ENCODE assay signal across 29 mouse cellular contexts in genomic region chr12:72357667-72358420, GRCm38 (mm10). TPM values are rescaled to one million over a fixed set of nuclear protein-coding genes. Genes with fewer than 3 reads are reported as not detected.
DNase-seq lines count a peak whose midpoint lies in the region; ATAC-seq and TF ChIP-seq lines count a peak whose summit lies in the region.
"Had no signal": no experiment of that assay in that cellular context is flagged by ENCODE, and none has a peak within 500 bp of the region (broad histone marks: within the 10 kb centered on the region; RNA-seq: fewer than 3 reads in every experiment).

No protein-coding gene starts in this region.

- TF ChIP-seq CTCF in midbrain, postnatal 0 days (IDR thresholded peaks at IDR 0.05) = no peak

- H3K4me1 ChIP-seq in hindbrain, embryonic 10.5 days (replicated peaks) = peaks cover 20% of the 10 kb centered on the region
- H3K4me1 ChIP-seq in hindbrain, embryonic 12.5 days = peaks cover 17% of the 10 kb centered on the region; the same call in 1 of the 2 replicates
- peaks cover 18% of the 10 kb centered on the region; the same call in 1 of the 2 replicates for H3K4me1 ChIP-seq in hindbrain, embryonic 14.5 days (replicated peaks; ENCODE audit: control insufficient read depth, insufficient read depth, low read length)
- no peaks in the 10 kb centered on the region for H3K4me1 ChIP-seq in midbrain, postnatal 0 days (ENCODE audit: insufficient read depth, low read length)
- H3K4me1 ChIP-seq: limb, embryonic 15.5 days had no signal

- no peaks in the 10 kb centered on the region for H3K9me3 ChIP-seq in hindbrain, embryonic 10.5 days
- H3K9me3 ChIP-seq in hindbrain, embryonic 12.5 days (replicated peaks) = no peaks in the 10 kb centered on the region
- no peaks in the 10 kb centered on the region for H3K9me3 ChIP-seq in hindbrain, embryonic 14.5 days (ENCODE audit: control insufficient read depth, low read length)
- no peaks in the 10 kb centered on the region for H3K9me3 ChIP-seq in midbrain, postnatal 0 days (ENCODE audit: low read length)
- H3K9me3 ChIP-seq: heart, embryonic 13.5 days; limb, embryonic 15.5 days; lung, embryonic 15.5 days; neural tube, embryonic 13.5 days had no signal

- peak overlapping the region; percentile 45; the same call in 1 of the 2 replicates for H3K27ac ChIP-seq in hindbrain, embryonic 10.5 days
- no peak overlapping the region for H3K27ac ChIP-seq in hindbrain, embryonic 12.5 days
- peak overlapping the region; percentile 52; the same call in 1 of the 2 replicates for H3K27ac ChIP-seq in hindbrain, embryonic 14.5 days
- H3K27ac ChIP-seq in midbrain, postnatal 0 days (ENCODE audit: low read depth, low read length) = no peak overlapping the region; the same call in 1 of the 2 replicates
- H3K27ac ChIP-seq: heart, embryonic 13.5 days; limb, embryonic 15.5 days; liver, embryonic 14.5 days; lung, embryonic 15.5 days; neural tube, embryonic 13.5 days had no signal

- H3K4me3 ChIP-seq in hindbrain, embryonic 10.5 days = no peak overlapping the region
- no peak overlapping the region for H3K4me3 ChIP-seq in hindbrain, embryonic 12.5 days
- H3K4me3 ChIP-seq in hindbrain, embryonic 14.5 days (replicated peaks; ENCODE audit: low read length) = no peak overlapping the region
- no peak overlapping the region for H3K4me3 ChIP-seq in midbrain, postnatal 0 days (ENCODE audit: low read depth, low read length)
- H3K4me3 ChIP-seq: heart, embryonic 13.5 days; limb, embryonic 15.5 days; lung, embryonic 15.5 days; neural tube, embryonic 13.5 days had no signal

- no peaks in the 10 kb centered on the region for H3K36me3 ChIP-seq in hindbrain, embryonic 10.5 days
- no peaks in the 10 kb centered on the region for H3K36me3 ChIP-seq in hindbrain, embryonic 12.5 days
- no peaks in the 10 kb centered on the region for H3K36me3 ChIP-seq in hindbrain, embryonic 14.5 days (replicated peaks; ENCODE audit: control insufficient read depth, insufficient read depth)
- no peaks in the 10 kb centered on the region for H3K36me3 ChIP-seq in midbrain, postnatal 0 days (ENCODE audit: insufficient read depth, low read length)
- H3K36me3 ChIP-seq: heart, embryonic 13.5 days; limb, embryonic 15.5 days; lung, embryonic 15.5 days; neural tube, embryonic 13.5 days had no signal

- DNase-seq in CD4-positive, CD25-positive, alpha-beta regulatory T cell, adult 2 months (ENCODE audit: low read depth, low spot score) = peak; percentile 15
- no peak for DNase-seq in hindbrain, embryonic 10.5 days (ENCODE audit: low spot score)
- DNase-seq in hindbrain, embryonic 14.5 days (ENCODE audit: low spot score) = no peak
- DNase-seq in midbrain, postnatal 0 days (ENCODE audit: low spot score) = peak; percentile 19
- DNase-seq in spleen, postnatal 36 days (ENCODE audit: low spot score in 2 of 2) = no peak
- DNase-seq in kidney, postnatal 36 days = no peak
- DNase-seq: adrenal gland, postnatal 25 days; cerebellum, adult 11 months; cerebellum, postnatal 14 days; embryo, embryonic 11 days; gastrocnemius, postnatal 10 days; heart, postnatal 14 days; kidney, adult 18-20 months; layer of hippocampus, adult 9-11 months; left cerebral cortex, postnatal 4 days; lung, postnatal 4 days; thymus, adult 18-20 months; thymus, postnatal 36 days had no signal

- no peak for ATAC-seq in CD4-positive, CD25-positive, alpha-beta regulatory T cell, adult 4 months
- no peak for ATAC-seq in hindbrain, embryonic 12.5 days (ENCODE audit: low FRiP score)
- no peak for ATAC-seq in hindbrain, embryonic 14.5 days (ENCODE audit: low FRiP score)
- ATAC-seq in midbrain, postnatal 0 days (ENCODE audit: low FRiP score) = no peak
- ATAC-seq: forebrain, embryonic 14.5 days; inflammation-experienced regulatory T-cells, adult 6 months had no signal

- no peak overlapping the region for H3K9ac ChIP-seq in hindbrain, embryonic 12.5 days
- H3K9ac ChIP-seq in hindbrain, embryonic 14.5 days = no peak overlapping the region
- H3K9ac ChIP-seq in midbrain, postnatal 0 days (replicated peaks; ENCODE audit: low read length, poor library complexity, severe bottlenecking) = no peak overlapping the region
- H3K9ac ChIP-seq: heart, embryonic 13.5 days; limb, embryonic 15.5 days; liver, embryonic 14.5 days; lung, embryonic 15.5 days; neural tube, embryonic 13.5 days had no signal

- 48% methylated on average over 11 of the region's 11 CpGs for WGBS in hindbrain, embryonic 10.5 days
- 46% methylated on average over 11 of the region's 11 CpGs for WGBS in hindbrain, embryonic 12.5 days
- WGBS in hindbrain, embryonic 14.5 days = 39% methylated on average over 11 of the region's 11 CpGs
- 45% methylated on average over 11 of the region's 11 CpGs for WGBS in midbrain, postnatal 0 days

- H3K4me2 ChIP-seq in hindbrain, embryonic 12.5 days (replicated peaks) = no peak overlapping the region
- no peak overlapping the region for H3K4me2 ChIP-seq in hindbrain, embryonic 14.5 days (replicated peaks)
- H3K4me2 ChIP-seq in midbrain, postnatal 0 days (ENCODE audit: low read depth, low read length, poor library complexity, severe bottlenecking) = no peak overlapping the region
- H3K4me2 ChIP-seq: heart, embryonic 13.5 days; limb, embryonic 15.5 days; lung, embryonic 15.5 days; neural tube, embryonic 13.5 days had no signal

- H3K27me3 ChIP-seq in hindbrain, embryonic 10.5 days (ENCODE audit: insufficient read depth, poor library complexity, severe bottlenecking) = no peaks in the 10 kb centered on the region
- no peaks in the 10 kb centered on the region for H3K27me3 ChIP-seq in hindbrain, embryonic 12.5 days
- H3K27me3 ChIP-seq in hindbrain, embryonic 14.5 days (ENCODE audit: control insufficient read depth, insufficient read depth, low read length) = no peaks in the 10 kb centered on the region
- no peaks in the 10 kb centered on the region for H3K27me3 ChIP-seq in midbrain, postnatal 0 days (ENCODE audit: insufficient read depth, low read length)
- H3K27me3 ChIP-seq: limb, embryonic 15.5 days; lung, embryonic 15.5 days; neural tube, embryonic 13.5 days had no signal

RNA-seq across cellular contexts. Expression of gene Rtn1, which starts 51.0 kb away (rescaled TPM):
- not detected for polyA plus RNA-seq in CD4-positive, CD25-positive, alpha-beta regulatory T cell, adult 4 months (2017; shearing (Covaris generic))
- 162 and 390 TPM in 2 replicates for polyA plus RNA-seq in hindbrain, embryonic 10.5 days (2016; fragmentation: Nextera tagmentation; extraction: Ambion mirVana)
- 892 and 927 TPM in 2 replicates for polyA plus RNA-seq in hindbrain, embryonic 12.5 days (2016; fragmentation: Nextera tagmentation; extraction: Ambion mirVana)
- polyA plus RNA-seq in hindbrain, embryonic 14.5 days (2014; fragmentation: Nextera tagmentation; extraction: Ambion mirVana) = 2,853 and 2,859 TPM in 2 replicates
- 1,958 and 2,696 TPM in 2 replicates for total RNA-seq in midbrain, postnatal 0 days (2014; rRNA removed)
- 3,970 and 4,135 TPM in 2 replicates for polyA plus RNA-seq in midbrain, postnatal 0 days (2015; fragmentation: Nextera tagmentation; extraction: Ambion mirVana)
- total RNA-seq: granulocyte monocyte progenitor cell, adult 5-6 weeks; megakaryocyte-erythroid progenitor cell, adult 5-6 weeks had no signal

Comparison
In these comparisons a context has a peak if more than half of its experiments do, and no peak if none do; other contexts are left out.
1. H3K27ac ChIP-seq: peak in hindbrain, embryonic 10.5 days (single experiment) and hindbrain, embryonic 14.5 days (single experiment); none in hindbrain, embryonic 12.5 days (single experiment) and midbrain, postnatal 0 days (single experiment).
2. DNase-seq: peak in CD4-positive, CD25-positive, alpha-beta regulatory T cell, adult 2 months (single experiment) and midbrain, postnatal 0 days (single experiment); none in hindbrain, embryonic 10.5 days (single experiment), hindbrain, embryonic 14.5 days (single experiment), spleen, postnatal 36 days (0 of 2) and kidney, postnatal 36 days (0 of 2).
3. RNA of gene Rtn1, which starts 51.0 kb away (polyA plus RNA-seq): 3,970 to 4,135 TPM in midbrain, postnatal 0 days, 2,853 to 2,859 TPM in hindbrain, embryonic 14.5 days, 892 to 927 TPM in hindbrain, embryonic 12.5 days and 162 to 390 TPM in hindbrain, embryonic 10.5 days; not detected in CD4-positive, CD25-positive, alpha-beta regulatory T cell, adult 4 months; every median in the first group is over 100 times any median in the second.